Mouse (Mus musculus): ENCODE data around the gene Tex14. TPM values are rescaled to one million over a fixed set of nuclear protein-coding genes. Genes with fewer than 3 reads are reported as not detected.
"Not testable (repeated sequence)": the region's sequence is repeated elsewhere in the genome, so short reads cannot be mapped to it uniquely, and the experiment has no call there.

Gene Tex14
- polyA plus RNA-seq, 1 experiment from 2014 or later, result 0.36 TPM

DNA sequence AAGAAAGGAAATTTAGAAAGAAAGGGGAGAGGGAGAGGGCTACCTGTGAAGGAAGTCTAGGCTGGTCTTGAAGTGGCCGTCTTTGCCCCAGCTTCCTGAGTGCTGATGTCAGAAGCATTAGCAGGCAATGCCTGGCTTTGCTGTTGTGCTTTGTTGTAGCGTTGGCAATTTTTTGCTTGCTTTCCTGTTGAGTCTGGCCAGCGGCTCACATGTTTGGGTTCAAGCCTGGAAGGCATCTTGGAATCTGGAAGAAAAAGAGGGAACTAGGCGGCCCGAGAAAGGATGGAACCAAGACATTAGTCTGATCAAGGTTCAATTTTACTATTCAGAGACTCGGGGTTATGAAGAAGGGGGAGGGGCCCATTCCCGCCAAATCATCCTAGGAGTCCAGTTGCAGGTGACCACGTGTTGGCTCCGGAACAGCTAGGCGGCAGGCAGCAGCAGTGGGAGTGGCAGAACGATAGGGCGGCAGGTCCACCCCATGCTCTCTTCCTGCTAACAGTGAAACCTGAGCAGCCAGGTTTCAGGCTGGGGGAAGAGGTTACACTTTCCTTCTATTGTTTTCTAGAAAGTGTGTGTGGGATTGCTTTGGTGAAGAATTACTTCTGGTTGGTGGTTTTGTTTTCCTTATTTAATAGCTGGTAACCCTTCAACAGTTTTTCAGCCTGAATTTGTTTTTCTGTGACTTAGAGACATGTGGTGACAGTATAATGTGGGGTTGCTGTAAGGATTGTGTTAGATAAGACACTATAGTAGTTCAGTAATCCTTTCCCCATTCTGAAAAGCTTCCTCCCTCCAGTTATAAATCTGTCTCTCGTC, 48.6 kb downstream of the Tex14 start:
- H3K4me3 ChIP-seq (replicated peaks; ENCODE audit: low read length), result no peak overlapping the region
- H3K27me3 ChIP-seq (ENCODE audit: control insufficient read depth, insufficient read depth, low read length), result no peaks in the 10 kb centered on the region
- no peak for ATAC-seq (ENCODE audit: insufficient read depth, low FRiP score)
- H3K9ac ChIP-seq (ENCODE audit: low read length), result no peak overlapping the region
- 12% methylated on average over 13 of the region's 13 CpGs for WGBS
- peak overlapping the region; percentile 46; the same call in 1 of the 2 replicates for H3K27ac ChIP-seq (ENCODE audit: low read length)
- H3K4me2 ChIP-seq (ENCODE audit: low read depth, low read length), result no peak overlapping the region
- H3K9me3 ChIP-seq (replicated peaks; ENCODE audit: control insufficient read depth, low read length), result no peaks in the 10 kb centered on the region
- H3K4me1 ChIP-seq (ENCODE audit: control insufficient read depth, insufficient read depth, low read length), result peaks cover 3% of the 10 kb centered on the region; the same call in 1 of the 2 replicates
- H3K36me3 ChIP-seq (ENCODE audit: control insufficient read depth, insufficient read depth, low read length), result no peaks in the 10 kb centered on the region

DNA sequence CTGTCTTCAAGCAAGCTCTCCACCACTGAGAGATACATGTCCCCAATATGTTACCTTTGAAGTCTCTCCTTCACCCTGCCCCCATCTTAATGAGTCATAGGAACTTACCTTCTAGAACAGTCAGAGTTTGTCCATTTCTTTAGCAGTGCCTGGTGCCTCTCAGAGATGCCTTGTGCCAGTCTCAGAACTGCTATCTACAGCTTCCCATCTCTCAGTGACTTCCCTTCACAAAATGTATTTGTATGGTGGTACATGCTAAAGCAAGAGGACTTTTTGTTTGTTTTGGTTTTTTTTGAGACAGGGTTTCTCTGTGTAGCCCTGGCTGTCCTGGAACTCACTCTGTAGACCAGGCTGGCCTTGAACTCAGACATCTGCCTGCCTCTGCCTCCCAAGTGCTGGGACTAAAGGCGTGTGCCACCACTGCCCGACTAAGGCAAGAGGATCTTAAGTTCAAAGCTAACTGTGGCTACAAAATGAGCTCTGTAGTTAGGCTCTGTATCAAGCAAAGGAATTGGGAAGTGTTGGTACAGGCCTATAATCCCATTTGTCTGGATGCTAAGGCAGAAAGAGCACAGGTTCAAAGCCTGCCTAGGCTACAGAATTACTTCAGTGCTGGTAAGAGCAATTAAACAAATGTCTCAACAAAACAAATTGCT, 49.3 kb downstream of the Tex14 start:
- Histone ChIP-seq H3K9me3 (replicated peaks; ENCODE audit: control insufficient read depth, low read length) (no peaks in the 10 kb centered on the region), H3K4me2 (ENCODE audit: low read depth, low read length) (no peak overlapping the region), H3K4me1 (ENCODE audit: control insufficient read depth, insufficient read depth, low read length) (peaks cover 3% of the 10 kb centered on the region; the same call in 1 of the 2 replicates), H3K27ac (ENCODE audit: low read length) (peak overlapping the region; percentile 46; the same call in 1 of the 2 replicates), H3K9ac (ENCODE audit: low read length) (no peak overlapping the region), H3K27me3 (ENCODE audit: control insufficient read depth, insufficient read depth, low read length) (no peaks in the 10 kb centered on the region), H3K36me3 (ENCODE audit: control insufficient read depth, insufficient read depth, low read length) (no peaks in the 10 kb centered on the region), H3K4me3 (replicated peaks; ENCODE audit: low read length) (no peak overlapping the region)
- ATAC-seq (ENCODE audit: insufficient read depth, low FRiP score), result no peak
- 77% methylated on average over 2 of the region's 2 CpGs for WGBS

DNA sequence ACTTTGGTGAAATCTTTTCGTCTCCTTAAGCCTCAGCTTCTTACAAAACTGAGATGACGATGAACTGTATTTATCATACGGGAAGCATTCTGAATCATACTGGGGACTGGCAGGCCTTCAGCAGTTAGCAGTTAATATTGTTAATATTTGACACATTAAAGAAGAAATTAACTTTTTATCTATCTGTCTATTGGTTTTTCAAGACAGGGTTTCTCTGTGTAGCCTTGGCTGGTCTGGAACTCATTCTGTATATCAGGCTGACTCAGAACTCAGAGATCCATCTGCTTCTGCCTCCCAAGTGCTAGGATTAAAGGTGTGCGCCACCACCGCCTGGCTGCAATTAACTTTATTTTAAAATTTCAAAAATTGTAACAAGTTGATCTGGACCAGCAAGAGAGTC, 50.7 kb downstream of the Tex14 start:
- no peaks in the 10 kb centered on the region for H3K27me3 ChIP-seq (ENCODE audit: control insufficient read depth, insufficient read depth, low read length)
- H3K36me3 ChIP-seq (ENCODE audit: control insufficient read depth, insufficient read depth, low read length), result no peaks in the 10 kb centered on the region
- no peak overlapping the region for H3K9ac ChIP-seq (ENCODE audit: low read length)
- H3K9me3 ChIP-seq (replicated peaks; ENCODE audit: control insufficient read depth, low read length), result no peaks in the 10 kb centered on the region
- no peak for ATAC-seq (ENCODE audit: insufficient read depth, low FRiP score)
- H3K4me2 ChIP-seq (ENCODE audit: low read depth, low read length), result no peak overlapping the region
- WGBS, result 83% methylated on average over 5 of the region's 5 CpGs
- no peak overlapping the region for H3K4me3 ChIP-seq (replicated peaks; ENCODE audit: low read length)
- no peak overlapping the region for H3K27ac ChIP-seq (ENCODE audit: low read length)
- peaks cover 3% of the 10 kb centered on the region; the same call in 1 of the 2 replicates for H3K4me1 ChIP-seq (ENCODE audit: control insufficient read depth, insufficient read depth, low read length)

DNA sequence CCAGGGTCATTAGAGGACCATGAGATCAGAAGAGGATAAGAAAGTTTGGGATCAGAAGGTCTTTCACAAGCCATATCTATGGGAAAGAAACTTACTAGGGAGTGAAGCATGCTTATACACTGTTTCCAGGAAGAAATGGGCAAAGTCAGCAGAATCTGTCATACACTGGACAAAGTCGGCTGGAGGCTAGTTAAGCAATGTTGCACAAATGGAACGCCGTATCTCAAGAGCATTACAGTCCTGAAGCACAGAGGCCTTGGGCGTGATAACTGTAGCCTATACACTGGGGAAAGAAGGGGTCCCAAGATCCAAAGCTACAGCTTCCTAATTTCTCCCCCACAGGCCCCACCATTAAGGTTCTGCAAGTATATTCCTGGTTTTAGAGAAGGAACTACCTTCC, 51.1 kb downstream of the Tex14 start:
- no peaks in the 10 kb centered on the region for H3K27me3 ChIP-seq (ENCODE audit: control insufficient read depth, insufficient read depth, low read length)
- H3K36me3 ChIP-seq (ENCODE audit: control insufficient read depth, insufficient read depth, low read length), result no peaks in the 10 kb centered on the region
- peaks cover 3% of the 10 kb centered on the region; the same call in 1 of the 2 replicates for H3K4me1 ChIP-seq (ENCODE audit: control insufficient read depth, insufficient read depth, low read length)
- H3K27ac ChIP-seq (ENCODE audit: low read length), result no peak overlapping the region
- no peak for ATAC-seq (ENCODE audit: insufficient read depth, low FRiP score)
- no peak overlapping the region for H3K4me3 ChIP-seq (replicated peaks; ENCODE audit: low read length)
- WGBS, result 87% methylated on average over 4 of the region's 4 CpGs
- H3K4me2 ChIP-seq (ENCODE audit: low read depth, low read length), result no peak overlapping the region
- H3K9ac ChIP-seq (ENCODE audit: low read length), result no peak overlapping the region
- no peaks in the 10 kb centered on the region for H3K9me3 ChIP-seq (replicated peaks; ENCODE audit: control insufficient read depth, low read length)

DNA sequence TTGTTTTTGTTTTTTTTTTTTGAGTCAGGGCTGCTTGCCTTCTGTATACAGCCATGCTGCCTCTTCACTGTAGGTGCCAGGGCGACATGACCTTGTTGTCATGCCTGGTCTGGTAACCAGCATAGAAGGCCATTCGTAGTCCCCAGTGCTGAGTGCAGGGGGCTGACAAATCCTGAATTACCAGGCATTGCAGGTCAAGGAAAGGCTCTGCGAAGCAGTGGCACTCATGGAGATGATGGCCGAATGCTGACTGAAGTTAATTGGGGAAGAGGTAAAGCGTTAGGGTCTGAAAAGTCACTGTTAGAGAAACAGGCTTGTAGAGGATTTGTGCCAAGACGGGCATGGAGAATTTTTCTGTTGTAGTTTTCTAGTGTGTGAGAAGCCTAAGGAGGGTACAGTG, 55.7 kb downstream of the Tex14 start:
- Histone ChIP-seq H3K4me2 (ENCODE audit: low read depth, low read length) (no peak overlapping the region), H3K27ac (ENCODE audit: low read length) (no peak overlapping the region), H3K27me3 (ENCODE audit: control insufficient read depth, insufficient read depth, low read length) (no peaks in the 10 kb centered on the region), H3K36me3 (ENCODE audit: control insufficient read depth, insufficient read depth, low read length) (no peaks in the 10 kb centered on the region), H3K4me3 (replicated peaks; ENCODE audit: low read length) (no peak overlapping the region), H3K9ac (ENCODE audit: low read length) (no peak overlapping the region), H3K9me3 (replicated peaks; ENCODE audit: control insufficient read depth, low read length) (no peaks in the 10 kb centered on the region), H3K4me1 (ENCODE audit: control insufficient read depth, insufficient read depth, low read length) (no peaks in the 10 kb centered on the region)
- WGBS, result 87% methylated on average over 6 of the region's 6 CpGs
- ATAC-seq (ENCODE audit: insufficient read depth, low FRiP score), result no peak

DNA sequence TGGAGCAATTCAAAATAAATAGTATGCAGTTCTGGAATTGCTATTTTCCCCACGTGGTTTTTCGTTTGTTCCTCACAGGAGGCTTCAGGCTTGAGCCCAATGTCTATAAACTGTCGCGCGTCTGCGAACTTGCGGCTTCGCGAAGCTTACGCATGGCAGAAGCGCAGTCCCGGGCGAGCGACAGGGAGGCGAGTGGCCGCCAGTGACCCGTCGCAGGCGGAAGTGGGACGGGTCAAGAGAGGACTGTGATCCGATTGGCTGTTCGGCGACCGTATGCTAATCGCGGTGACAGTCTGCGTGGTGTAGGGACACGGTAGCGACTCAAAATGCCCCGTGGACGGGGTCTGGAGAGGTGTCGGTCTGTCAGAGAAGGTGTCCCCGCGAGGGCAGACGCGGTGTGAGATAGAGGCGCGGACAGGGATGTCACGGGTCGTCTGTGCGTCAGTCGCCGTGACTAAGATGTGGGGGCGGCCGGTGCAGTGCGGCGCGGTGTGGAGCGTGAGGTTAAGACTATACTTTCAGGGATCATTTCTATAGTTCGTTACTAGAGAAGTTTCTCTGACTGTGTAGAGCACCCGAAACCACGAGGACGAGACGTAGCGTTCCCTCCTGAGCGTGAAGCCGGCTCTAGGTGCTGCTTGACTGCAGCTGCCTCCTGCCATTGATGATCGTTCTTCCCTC, 57.1 kb downstream of the Tex14 start:
- WGBS, result under 1% methylated on average over 22 of the region's 58 CpGs
- Histone ChIP-seq H3K9ac (ENCODE audit: low read length) (peak overlapping the region; percentile 24; the same call in 1 of the 2 replicates), H3K4me2 (ENCODE audit: low read depth, low read length) (peak overlapping the region; percentile 48), H3K27ac (ENCODE audit: low read length) (peak overlapping the region; percentile 11; the same call in 1 of the 2 replicates), H3K4me3 (replicated peaks; ENCODE audit: low read length) (peak overlapping the region; percentile 34)
- not testable (repeated sequence) for H3K36me3 ChIP-seq (ENCODE audit: control insufficient read depth, insufficient read depth, low read length); H3K9me3 ChIP-seq (replicated peaks; ENCODE audit: control insufficient read depth, low read length); H3K4me1 ChIP-seq (ENCODE audit: control insufficient read depth, insufficient read depth, low read length); H3K27me3 ChIP-seq (ENCODE audit: control insufficient read depth, insufficient read depth, low read length)
- ATAC-seq (ENCODE audit: insufficient read depth, low FRiP score), result peak; percentile 99

DNA sequence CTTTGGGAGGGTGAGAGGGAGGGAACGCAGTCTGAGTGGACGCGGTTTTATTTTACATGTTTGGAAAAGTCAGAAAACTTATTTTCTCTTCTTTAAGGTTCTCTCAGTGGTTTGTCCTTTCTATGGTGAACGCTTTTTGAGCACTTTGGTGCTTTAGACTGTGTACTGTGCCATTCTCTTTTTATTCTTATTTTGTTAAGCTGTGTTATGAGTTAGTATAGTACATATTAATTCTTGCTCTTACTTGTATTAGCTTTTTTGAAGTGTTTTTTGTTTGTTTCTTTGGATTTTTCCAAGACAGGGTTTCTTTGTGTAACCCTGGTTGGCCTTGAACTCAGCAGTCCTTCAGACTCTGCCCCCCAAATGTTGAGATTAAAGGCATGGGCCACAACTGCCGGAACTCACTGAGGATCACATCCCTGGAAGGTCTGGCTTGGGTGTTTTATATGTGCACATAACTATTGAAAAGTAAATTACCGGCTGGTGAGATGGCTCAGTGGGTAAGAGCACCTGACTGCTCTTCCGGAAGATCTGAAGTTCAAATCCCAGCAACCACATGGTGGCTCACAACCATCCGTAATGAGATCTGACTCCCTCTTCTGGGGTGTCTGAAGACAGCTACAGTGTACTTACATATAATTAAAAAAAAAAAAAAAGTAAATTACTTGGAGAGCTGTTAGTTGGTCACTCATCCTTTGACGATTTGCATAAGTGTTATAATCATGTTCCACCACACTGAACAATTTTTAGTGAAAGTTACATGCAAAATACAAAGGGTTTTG, 57.8 kb downstream of the Tex14 start:
- no peak overlapping the region for H3K9ac ChIP-seq (ENCODE audit: low read length)
- no peak overlapping the region; the same call in 1 of the 2 replicates for H3K4me2 ChIP-seq (ENCODE audit: low read depth, low read length)
- no peaks in the 10 kb centered on the region for H3K27me3 ChIP-seq (ENCODE audit: control insufficient read depth, insufficient read depth, low read length)
- peaks cover under 1% of the 10 kb centered on the region; the same call in 1 of the 2 replicates for H3K4me1 ChIP-seq (ENCODE audit: control insufficient read depth, insufficient read depth, low read length)
- no peaks in the 10 kb centered on the region for H3K9me3 ChIP-seq (replicated peaks; ENCODE audit: control insufficient read depth, low read length)
- ATAC-seq (ENCODE audit: insufficient read depth, low FRiP score), result peak; percentile 18
- 5% methylated on average over 9 of the region's 9 CpGs for WGBS
- H3K4me3 ChIP-seq (replicated peaks; ENCODE audit: low read length), result no peak overlapping the region
- no peaks in the 10 kb centered on the region for H3K36me3 ChIP-seq (ENCODE audit: control insufficient read depth, insufficient read depth, low read length)
- peak overlapping the region; percentile 85 for H3K27ac ChIP-seq (ENCODE audit: low read length)

DNA sequence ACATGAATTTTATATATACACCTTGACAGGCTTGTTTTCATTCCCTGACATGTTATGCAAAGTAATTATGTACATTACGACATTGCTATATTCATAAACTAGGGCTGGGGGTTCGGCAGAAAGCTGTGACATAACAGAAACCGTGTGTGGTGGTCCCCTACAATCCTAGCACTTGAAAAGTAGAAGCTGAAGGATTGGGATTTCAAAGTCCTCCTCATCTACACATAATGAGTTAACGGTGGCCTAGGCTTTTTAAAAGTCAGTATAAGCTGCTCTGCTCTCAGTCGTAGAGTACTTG, 58.3 kb downstream of the Tex14 start:
- no peak overlapping the region for H3K4me3 ChIP-seq (replicated peaks; ENCODE audit: low read length)
- H3K27me3 ChIP-seq (ENCODE audit: control insufficient read depth, insufficient read depth, low read length), result no peaks in the 10 kb centered on the region
- WGBS, result 51% methylated on average over 5 of the region's 5 CpGs
- ATAC-seq (ENCODE audit: insufficient read depth, low FRiP score), result no peak
- no peaks in the 10 kb centered on the region for H3K9me3 ChIP-seq (replicated peaks; ENCODE audit: control insufficient read depth, low read length)
- H3K9ac ChIP-seq (ENCODE audit: low read length), result no peak overlapping the region
- H3K36me3 ChIP-seq (ENCODE audit: control insufficient read depth, insufficient read depth, low read length), result no peaks in the 10 kb centered on the region
- peaks cover 5% of the 10 kb centered on the region; the same call in 1 of the 2 replicates for H3K4me1 ChIP-seq (ENCODE audit: control insufficient read depth, insufficient read depth, low read length)
- no peak overlapping the region; the same call in 1 of the 2 replicates for H3K27ac ChIP-seq (ENCODE audit: low read length)
- no peak overlapping the region for H3K4me2 ChIP-seq (ENCODE audit: low read depth, low read length)

All from stomach, embryonic 16.5 days (tissue).